Mouse (Mus musculus) erythroblast, embryonic 14.5 days (primary cell): ENCODE data around the gene Frmd8.

ENCODE experiments used
- GATA1 ChIP-seq: IDR thresholded peaks from 2 replicates; pipeline ENCODE4 v1.6.1; 2012; ENCODE audit warnings: low read length, inconsistent platforms, mixed read lengths
- TAL1 ChIP-seq: IDR thresholded peaks from 3 replicates; pipeline ENCODE4 v1.6.1; 2012; ENCODE audit warnings: low read length, inconsistent platforms, mixed read lengths

- no peak for TF ChIP-seq GATA1
- no peak for TF ChIP-seq TAL1
Observed at GRCm38 (mm10) chr19:5840086-5840889, 34.8 kb downstream of the Frmd8 start.
